Mouse (Mus musculus): ENCODE results near the gene Tln2. TPM values are rescaled to one million over a fixed set of nuclear protein-coding genes. Genes with fewer than 3 reads are reported as not detected.
A peak's percentile ranks its signal among the peaks of the same experiment; 100 is the strongest.

Tln2 gene
- 17.0 and 19.7 TPM in 2 replicates for polyA plus RNA-seq (2011; ENCODE audit: insufficient read depth, insufficient read length, low read depth, missing spikeins)

GRCm38 (mm10) chr9:67559603-67560002 is at the start of gene Tln2:
Tln2 (minus strand) TSS chr9:67559703.
- H3K4me1 ChIP-seq (ENCODE audit: control insufficient read depth, insufficient read depth, low read length) = no peaks in the 10 kb centered on the region
- no peaks in the 10 kb centered on the region for H3K27me3 ChIP-seq (ENCODE audit: control insufficient read depth, insufficient read depth, low read length, poor library complexity, severe bottlenecking)
- TF ChIP-seq EP300 (IDR thresholded peaks at IDR 0.05; ENCODE audit: insufficient read depth, low read depth, low read length) = no peak
- TF ChIP-seq POLR2A (IDR thresholded peaks at IDR 0.05; ENCODE audit: insufficient read depth, low read length) = no peak
- TF ChIP-seq CTCF (IDR thresholded peaks at IDR 0.05; ENCODE audit: low read depth, low read length) = no peak
- no peaks in the 10 kb centered on the region for H3K36me3 ChIP-seq (ENCODE audit: control insufficient read depth, insufficient read depth, low read length, poor library complexity, severe bottlenecking)
- no peak within 1 kb of the TSS for H3K9ac ChIP-seq (ENCODE audit: low read depth, poor library complexity, severe bottlenecking)
- H3K4me3 ChIP-seq (ENCODE audit: low read depth, low read length) = no peak within 1 kb of the TSS
- H3K27ac ChIP-seq (ENCODE audit: insufficient read depth, low read length) = no peak within 1 kb of the TSS
- H3K9me3 ChIP-seq (replicated peaks; ENCODE audit: control insufficient read depth, insufficient read depth, low read length, poor library complexity, severe bottlenecking) = no peaks in the 10 kb centered on the region

- TF ChIP-seq CTCF (IDR thresholded peaks at IDR 0.05; ENCODE audit: low read depth, low read length) = no peak
- no peak for TF ChIP-seq EP300 (IDR thresholded peaks at IDR 0.05; ENCODE audit: insufficient read depth, low read depth, low read length)
- no peak for TF ChIP-seq POLR2A (IDR thresholded peaks at IDR 0.05; ENCODE audit: insufficient read depth, low read length)
- Histone ChIP-seq H3K27me3 (ENCODE audit: control insufficient read depth, insufficient read depth, low read length, poor library complexity, severe bottlenecking) (no peaks in the 10 kb centered on the region), H3K27ac (ENCODE audit: insufficient read depth, low read length) (no peak overlapping the region), H3K4me3 (ENCODE audit: low read depth, low read length) (no peak overlapping the region), H3K36me3 (ENCODE audit: control insufficient read depth, insufficient read depth, low read length, poor library complexity, severe bottlenecking) (no peaks in the 10 kb centered on the region), H3K4me1 (ENCODE audit: control insufficient read depth, insufficient read depth, low read length) (peaks cover 3% of the 10 kb centered on the region), H3K9ac (ENCODE audit: low read depth, poor library complexity, severe bottlenecking) (no peak overlapping the region), H3K9me3 (replicated peaks; ENCODE audit: control insufficient read depth, insufficient read depth, low read length, poor library complexity, severe bottlenecking) (peaks cover 6% of the 10 kb centered on the region)
These were observed 49.7 kb upstream of the Tln2 start for GRCm38 (mm10) chr9:67609226-67609625.

GRCm38 (mm10) chr9:67607786-67608366 is 48.4 kb upstream of the Tln2 start:
- Histone ChIP-seq H3K27me3 (ENCODE audit: control insufficient read depth, insufficient read depth, low read length, poor library complexity, severe bottlenecking) (no peaks in the 10 kb centered on the region), H3K4me3 (ENCODE audit: low read depth, low read length) (no peak overlapping the region), H3K9ac (ENCODE audit: low read depth, poor library complexity, severe bottlenecking) (no peak overlapping the region), H3K36me3 (ENCODE audit: control insufficient read depth, insufficient read depth, low read length, poor library complexity, severe bottlenecking) (no peaks in the 10 kb centered on the region), H3K9me3 (replicated peaks; ENCODE audit: control insufficient read depth, insufficient read depth, low read length, poor library complexity, severe bottlenecking) (peaks cover 6% of the 10 kb centered on the region), H3K27ac (ENCODE audit: insufficient read depth, low read length) (no peak overlapping the region), H3K4me1 (ENCODE audit: control insufficient read depth, insufficient read depth, low read length) (peaks cover 3% of the 10 kb centered on the region)
- no peak for TF ChIP-seq EP300 (IDR thresholded peaks at IDR 0.05; ENCODE audit: insufficient read depth, low read depth, low read length)
- TF ChIP-seq CTCF (IDR thresholded peaks at IDR 0.05; ENCODE audit: low read depth, low read length) = no peak
- no peak for TF ChIP-seq POLR2A (IDR thresholded peaks at IDR 0.05; ENCODE audit: insufficient read depth, low read length)

- H3K4me3 ChIP-seq (ENCODE audit: low read depth, low read length) = no peak overlapping the region
- no peak overlapping the region for H3K9ac ChIP-seq (ENCODE audit: low read depth, poor library complexity, severe bottlenecking)
- TF ChIP-seq POLR2A (IDR thresholded peaks at IDR 0.05; ENCODE audit: insufficient read depth, low read length) (no peak), CTCF (IDR thresholded peaks at IDR 0.05; ENCODE audit: low read depth, low read length) (no peak), EP300 (IDR thresholded peaks at IDR 0.05; ENCODE audit: insufficient read depth, low read depth, low read length) (0 out of 2 replicates have a peak, but pooled peaks have one; percentile 40)
- H3K4me1 ChIP-seq (ENCODE audit: control insufficient read depth, insufficient read depth, low read length) = peaks cover 3% of the 10 kb centered on the region
- H3K36me3 ChIP-seq (ENCODE audit: control insufficient read depth, insufficient read depth, low read length, poor library complexity, severe bottlenecking) = no peaks in the 10 kb centered on the region
- H3K27me3 ChIP-seq (ENCODE audit: control insufficient read depth, insufficient read depth, low read length, poor library complexity, severe bottlenecking) = no peaks in the 10 kb centered on the region
- H3K27ac ChIP-seq (ENCODE audit: insufficient read depth, low read length) = no peak overlapping the region
- peaks cover 6% of the 10 kb centered on the region for H3K9me3 ChIP-seq (replicated peaks; ENCODE audit: control insufficient read depth, insufficient read depth, low read length, poor library complexity, severe bottlenecking)
These were observed 47.8 kb upstream of the Tln2 start for GRCm38 (mm10) chr9:67607268-67607667.

GRCm38 (mm10) chr9:67605867-67606435 is 46.4 kb upstream of the Tln2 start:
- Histone ChIP-seq H3K27me3 (ENCODE audit: control insufficient read depth, insufficient read depth, low read length, poor library complexity, severe bottlenecking) (no peaks in the 10 kb centered on the region), H3K36me3 (ENCODE audit: control insufficient read depth, insufficient read depth, low read length, poor library complexity, severe bottlenecking) (no peaks in the 10 kb centered on the region), H3K27ac (ENCODE audit: insufficient read depth, low read length) (no peak overlapping the region), H3K4me3 (ENCODE audit: low read depth, low read length) (no peak overlapping the region), H3K4me1 (ENCODE audit: control insufficient read depth, insufficient read depth, low read length) (peaks cover 3% of the 10 kb centered on the region), H3K9ac (ENCODE audit: low read depth, poor library complexity, severe bottlenecking) (no peak overlapping the region), H3K9me3 (replicated peaks; ENCODE audit: control insufficient read depth, insufficient read depth, low read length, poor library complexity, severe bottlenecking) (peaks cover 6% of the 10 kb centered on the region)
- TF ChIP-seq CTCF (IDR thresholded peaks at IDR 0.05; ENCODE audit: low read depth, low read length) (no peak), EP300 (IDR thresholded peaks at IDR 0.05; ENCODE audit: insufficient read depth, low read depth, low read length) (no peak), POLR2A (IDR thresholded peaks at IDR 0.05; ENCODE audit: insufficient read depth, low read length) (no peak)

DNA sequence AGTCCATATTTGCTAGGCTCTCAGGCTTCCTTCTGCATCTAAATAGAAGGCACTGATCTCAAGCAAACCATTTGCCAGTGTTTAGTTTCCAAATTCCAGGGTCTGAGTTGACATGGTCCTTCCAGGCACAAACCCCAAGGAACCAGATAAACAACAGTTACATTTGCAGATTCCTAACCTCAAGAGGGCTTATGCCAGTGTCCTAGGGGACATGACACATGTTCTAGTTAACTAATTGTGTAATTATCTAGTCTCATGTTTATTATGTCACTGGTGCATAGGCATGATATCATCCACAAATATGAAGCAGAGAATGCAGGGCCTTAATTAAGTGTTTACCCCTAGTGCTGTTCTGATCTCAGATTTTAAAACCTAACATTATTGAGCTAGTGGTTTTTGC is 45.4 kb upstream of the Tln2 start:
- TF ChIP-seq POLR2A (IDR thresholded peaks at IDR 0.05; ENCODE audit: insufficient read depth, low read length) (no peak), EP300 (IDR thresholded peaks at IDR 0.05; ENCODE audit: insufficient read depth, low read depth, low read length) (no peak), CTCF (IDR thresholded peaks at IDR 0.05; ENCODE audit: low read depth, low read length) (no peak)
- H3K27me3 ChIP-seq (ENCODE audit: control insufficient read depth, insufficient read depth, low read length, poor library complexity, severe bottlenecking) = no peaks in the 10 kb centered on the region
- no peak overlapping the region for H3K4me3 ChIP-seq (ENCODE audit: low read depth, low read length)
- no peaks in the 10 kb centered on the region for H3K36me3 ChIP-seq (ENCODE audit: control insufficient read depth, insufficient read depth, low read length, poor library complexity, severe bottlenecking)
- no peak overlapping the region for H3K9ac ChIP-seq (ENCODE audit: low read depth, poor library complexity, severe bottlenecking)
- H3K27ac ChIP-seq (ENCODE audit: insufficient read depth, low read length) = no peak overlapping the region
- H3K4me1 ChIP-seq (ENCODE audit: control insufficient read depth, insufficient read depth, low read length) = peaks cover 3% of the 10 kb centered on the region
- peaks cover 6% of the 10 kb centered on the region for H3K9me3 ChIP-seq (replicated peaks; ENCODE audit: control insufficient read depth, insufficient read depth, low read length, poor library complexity, severe bottlenecking)

All from ES-Bruce4 (cell line).